ENCODE assay signal across 24 mouse cellular contexts in the genomic region with DNA sequence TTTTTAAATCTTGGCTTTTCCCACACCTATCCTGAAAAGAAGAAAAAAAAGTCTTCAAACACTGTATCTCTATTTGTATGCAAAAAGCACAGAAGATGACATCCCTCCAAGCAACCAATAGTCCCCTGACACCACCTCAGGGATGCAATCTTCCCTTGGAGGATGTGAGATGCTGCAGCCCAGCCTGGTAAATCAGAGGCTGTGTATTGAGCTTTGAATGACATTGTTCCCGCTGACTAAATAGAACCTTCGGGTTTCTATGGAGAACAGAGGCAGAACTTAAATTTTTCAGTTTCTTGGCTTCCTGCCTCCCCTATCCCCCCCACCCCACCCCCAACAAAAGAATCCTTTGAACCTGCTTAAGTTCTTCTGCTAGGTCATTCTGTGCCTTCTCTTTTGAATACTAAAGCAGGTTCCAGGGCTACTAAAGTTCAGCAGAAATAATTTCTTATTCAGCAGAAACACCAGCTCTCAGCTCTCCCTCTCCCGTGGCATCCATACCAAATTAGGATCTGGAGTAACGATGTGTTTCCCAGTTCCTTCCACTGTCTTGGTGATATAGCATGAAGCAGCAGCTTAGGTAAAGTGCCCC. TPM values are rescaled to one million over a fixed set of nuclear protein-coding genes. Genes with fewer than 3 reads are reported as not detected.
DNase-seq lines count a peak whose midpoint lies in the region; ATAC-seq and TF ChIP-seq lines count a peak whose summit lies in the region.
"Had no signal": no experiment of that assay in that cellular context is flagged by ENCODE, and none has a peak within 500 bp of the region (broad histone marks: within the 10 kb centered on the region; RNA-seq: fewer than 3 reads in every experiment).

No protein-coding gene starts in this region.

- no peak overlapping the region for H3K4me3 ChIP-seq in forebrain, embryonic 12.5 days (replicated peaks)
- no peak overlapping the region for H3K4me3 ChIP-seq in forebrain, embryonic 14.5 days (ENCODE audit: low read depth, low read length)
- H3K4me3 ChIP-seq in liver, embryonic 12.5 days: no peak overlapping the region; the same call in 1 of the 2 replicates
- no peak overlapping the region for H3K4me3 ChIP-seq in hindbrain, postnatal 0 days (ENCODE audit: low read length)
- no peak overlapping the region for H3K4me3 ChIP-seq in midbrain, embryonic 15.5 days
- H3K4me3 ChIP-seq: embryonic facial prominence, embryonic 10.5 days had no signal

- 54% methylated on average over 4 of the region's 4 CpGs for WGBS in forebrain, embryonic 12.5 days
- 23% methylated on average over 4 of the region's 4 CpGs for WGBS in forebrain, embryonic 14.5 days
- WGBS in liver, embryonic 12.5 days (ENCODE audit: insufficient replicate concordance): 83% methylated on average over 4 of the region's 4 CpGs
- 23% methylated on average over 4 of the region's 4 CpGs for WGBS in hindbrain, postnatal 0 days
- WGBS in midbrain, embryonic 15.5 days: 20% methylated on average over 4 of the region's 4 CpGs

- peaks cover 49% of the 10 kb centered on the region for H3K36me3 ChIP-seq in forebrain, embryonic 12.5 days (replicated peaks)
- peaks cover 42% of the 10 kb centered on the region for H3K36me3 ChIP-seq in forebrain, embryonic 14.5 days (ENCODE audit: control insufficient read depth, insufficient read depth, low read length)
- H3K36me3 ChIP-seq in liver, embryonic 12.5 days: 0 out of 2 replicates have a peak, but pooled peaks cover 5% of the 10 kb centered on the region
- peaks cover 3% of the 10 kb centered on the region; the same call in 1 of the 2 replicates for H3K36me3 ChIP-seq in hindbrain, postnatal 0 days (ENCODE audit: insufficient read depth, low read length)
- no peaks in the 10 kb centered on the region; the same call in 1 of the 2 replicates for H3K36me3 ChIP-seq in midbrain, embryonic 15.5 days (replicated peaks)

- H3K9me3 ChIP-seq in forebrain, embryonic 12.5 days: no peaks in the 10 kb centered on the region
- no peaks in the 10 kb centered on the region for H3K9me3 ChIP-seq in forebrain, embryonic 14.5 days (replicated peaks; ENCODE audit: control insufficient read depth, low read length)
- no peaks in the 10 kb centered on the region for H3K9me3 ChIP-seq in liver, embryonic 12.5 days (replicated peaks)
- no peaks in the 10 kb centered on the region for H3K9me3 ChIP-seq in hindbrain, postnatal 0 days (ENCODE audit: low read length)
- H3K9me3 ChIP-seq in midbrain, embryonic 15.5 days: no peaks in the 10 kb centered on the region
- H3K9me3 ChIP-seq: embryonic facial prominence, embryonic 10.5 days had no signal

- no peak overlapping the region for H3K4me2 ChIP-seq in forebrain, embryonic 12.5 days
- H3K4me2 ChIP-seq in forebrain, embryonic 14.5 days (ENCODE audit: low read length): no peak overlapping the region
- peak overlapping the region; percentile 66 for H3K4me2 ChIP-seq in liver, embryonic 12.5 days
- H3K4me2 ChIP-seq in hindbrain, postnatal 0 days (ENCODE audit: low read depth, low read length): no peak overlapping the region
- H3K4me2 ChIP-seq in midbrain, embryonic 15.5 days: no peak overlapping the region

- no peak for ATAC-seq in forebrain, embryonic 12.5 days (ENCODE audit: low FRiP score)
- ATAC-seq in forebrain, embryonic 14.5 days: no peak; the same call in 1 of the 2 replicates
- ATAC-seq in liver, embryonic 12.5 days: no peak
- peak; percentile 78 for ATAC-seq in hindbrain, postnatal 0 days
- ATAC-seq in midbrain, embryonic 15.5 days (replicated peaks): 0 out of 2 replicates have a peak, but pooled peaks have one; percentile 15

- no peak overlapping the region for H3K9ac ChIP-seq in forebrain, embryonic 12.5 days
- no peak overlapping the region for H3K9ac ChIP-seq in forebrain, embryonic 14.5 days (ENCODE audit: low read length)
- 0 out of 2 replicates have a peak overlapping the region, but pooled peaks have one; percentile 69 for H3K9ac ChIP-seq in liver, embryonic 12.5 days
- H3K9ac ChIP-seq in hindbrain, postnatal 0 days (replicated peaks; ENCODE audit: low read length): no peak overlapping the region
- H3K9ac ChIP-seq in midbrain, embryonic 15.5 days: no peak overlapping the region

- H3K27ac ChIP-seq in forebrain, embryonic 12.5 days: peak overlapping the region; percentile 36; the same call in 1 of the 2 replicates
- H3K27ac ChIP-seq in forebrain, embryonic 14.5 days (ENCODE audit: low read depth, low read length): no peak overlapping the region
- 0 out of 2 replicates have a peak overlapping the region, but pooled peaks have one; percentile 41 for H3K27ac ChIP-seq in liver, embryonic 12.5 days
- H3K27ac ChIP-seq in hindbrain, postnatal 0 days: peak overlapping the region; percentile 43
- H3K27ac ChIP-seq in midbrain, embryonic 15.5 days: peak overlapping the region; percentile 57
- H3K27ac ChIP-seq: embryonic facial prominence, embryonic 10.5 days had no signal

- no peak for DNase-seq in forebrain, embryonic 14.5 days (ENCODE audit: low spot score)
- no peak for DNase-seq in liver
- peak; percentile 55 for DNase-seq in hindbrain, postnatal 0 days (ENCODE audit: low spot score)
- no peak for DNase-seq in kidney, adult 18-20 months
- no peak for DNase-seq in T-cell, adult 2 months (ENCODE audit: low spot score)
- DNase-seq: adrenal gland, adult 8-10 months; cerebellum, adult 18-20 months; cerebellum, postnatal 36 days; heart, adult 18-20 months; kidney, adult 8-10 months; kidney, postnatal 4 days; left cerebral cortex, postnatal 4 days; lung, adult 2 months; lung, postnatal 4 days; thymus, postnatal 36 days had no signal

- no peaks in the 10 kb centered on the region for H3K27me3 ChIP-seq in forebrain, embryonic 12.5 days
- H3K27me3 ChIP-seq in forebrain, embryonic 14.5 days (replicated peaks; ENCODE audit: control insufficient read depth, insufficient read depth, low read length): no peaks in the 10 kb centered on the region
- no peaks in the 10 kb centered on the region for H3K27me3 ChIP-seq in liver, embryonic 12.5 days (replicated peaks)
- H3K27me3 ChIP-seq in hindbrain, postnatal 0 days (ENCODE audit: insufficient read depth, low read length): no peaks in the 10 kb centered on the region
- no peaks in the 10 kb centered on the region for H3K27me3 ChIP-seq in midbrain, embryonic 15.5 days (replicated peaks)

- no peak for TF ChIP-seq CTCF in hindbrain, postnatal 0 days (IDR thresholded peaks at IDR 0.05; ENCODE audit: low read depth)

- peaks cover 26% of the 10 kb centered on the region; the same call in 1 of the 2 replicates for H3K4me1 ChIP-seq in forebrain, embryonic 12.5 days
- no peaks in the 10 kb centered on the region for H3K4me1 ChIP-seq in forebrain, embryonic 14.5 days (ENCODE audit: control insufficient read depth, insufficient read depth, low read length)
- peaks cover 59% of the 10 kb centered on the region for H3K4me1 ChIP-seq in liver, embryonic 12.5 days
- H3K4me1 ChIP-seq in hindbrain, postnatal 0 days (ENCODE audit: insufficient read depth, low read length): no peaks in the 10 kb centered on the region; the same call in 1 of the 2 replicates
- H3K4me1 ChIP-seq in midbrain, embryonic 15.5 days: peaks cover 65% of the 10 kb centered on the region

RNA-seq across cellular contexts. Expression of a gene that starts 24.3 kb away (rescaled TPM):
- polyA plus RNA-seq in forebrain, embryonic 12.5 days (2016; fragmentation: Nextera tagmentation; extraction: Ambion mirVana): not detected in 2 replicates
- not detected in 2 replicates for polyA plus RNA-seq in forebrain, embryonic 14.5 days (2014; fragmentation: Nextera tagmentation; extraction: Ambion mirVana)
- polyA plus RNA-seq in liver, embryonic 12.5 days (2016; fragmentation: Nextera tagmentation; extraction: Ambion mirVana): not detected in 2 replicates
- not detected in 2 replicates for total RNA-seq in hindbrain, postnatal 0 days (2014; rRNA removed)
- polyA plus RNA-seq in hindbrain, postnatal 0 days (2015; fragmentation: Nextera tagmentation; extraction: Ambion mirVana): not detected in 2 replicates
- polyA plus RNA-seq in midbrain, embryonic 15.5 days (2015; fragmentation: Nextera tagmentation; extraction: Ambion mirVana): not detected in 2 replicates
- total RNA-seq: adrenal gland, adult 8-10 months; gastrocnemius, adult 8-10 months; heart, adult 18-20 months; layer of hippocampus, postnatal 14 days; left cerebral cortex, postnatal 4 days; monocyte, adult 5-6 weeks had no signal
- polyA plus RNA-seq: embryonic facial prominence, embryonic 10.5 days; heart, postnatal 0 days; lung, adult 2 months; neural tube, embryonic 14.5 days had no signal

Comparison
In these comparisons a context has a peak if more than half of its experiments do, and no peak if none do; other contexts are left out.
1. ATAC-seq: peak in hindbrain, postnatal 0 days (single experiment) and midbrain, embryonic 15.5 days (single experiment); none in forebrain, embryonic 12.5 days (single experiment), forebrain, embryonic 14.5 days (single experiment) and liver, embryonic 12.5 days (single experiment).